Mouse (Mus musculus) urinary bladder, postnatal 4 days (tissue): ENCODE measurements around the gene Itga9.
A peak's percentile ranks its signal among the peaks of the same experiment; 100 is the strongest.

Source experiments
- DNase-seq, 2 experiments: peaks; one replicate each; pipeline ENCODE4 v3.0.0; 2021 to 2022; ENCODE audit warnings: low spot score in 2 of 2

The Itga9 gene

GRCm38 (mm10) chr9:118875705-118876104 lies 269.2 kb downstream of the Itga9 start:
- no peak for DNase-seq

- no peak for DNase-seq
Measured at GRCm38 (mm10) chr9:118876902-118877301, 270.4 kb downstream of the Itga9 start.

GRCm38 (mm10) chr9:118877365-118878008 lies 271.0 kb downstream of the Itga9 start:
- DNase-seq = no peak

- no peak for DNase-seq
Measured at GRCm38 (mm10) chr9:118878596-118878995, 272.1 kb downstream of the Itga9 start.

- DNase-seq = no peak
Measured at GRCm38 (mm10) chr9:118881281-118881945, 274.9 kb downstream of the Itga9 start.

- DNase-seq = no peak
Measured at GRCm38 (mm10) chr9:118881946-118882284, 275.4 kb downstream of the Itga9 start.

GRCm38 (mm10) chr9:118883150-118883549 lies 276.7 kb downstream of the Itga9 start:
- no peak for DNase-seq

GRCm38 (mm10) chr9:118885785-118886184 lies 279.3 kb downstream of the Itga9 start:
- DNase-seq = no peak

GRCm38 (mm10) chr9:118887201-118887600 lies 280.7 kb downstream of the Itga9 start:
- no peak for DNase-seq

- DNase-seq = no peak
Measured at GRCm38 (mm10) chr9:118887734-118888133, 281.2 kb downstream of the Itga9 start.

GRCm38 (mm10) chr9:118890149-118890548 lies 283.7 kb downstream of the Itga9 start:
- DNase-seq = no peak

GRCm38 (mm10) chr9:118890645-118891044 lies 284.2 kb downstream of the Itga9 start:
- no peak for DNase-seq

- DNase-seq = no peak
Measured at GRCm38 (mm10) chr9:118891068-118891467, 284.6 kb downstream of the Itga9 start.

- DNase-seq = no peak
Measured at GRCm38 (mm10) chr9:118891593-118891992, 285.1 kb downstream of the Itga9 start.

- no peak for DNase-seq
Measured at GRCm38 (mm10) chr9:118895101-118895500, 288.6 kb downstream of the Itga9 start.

GRCm38 (mm10) chr9:118900677-118901076 lies 294.2 kb downstream of the Itga9 start:
- DNase-seq = no peak

GRCm38 (mm10) chr9:118901917-118902316 lies 295.4 kb downstream of the Itga9 start:
- DNase-seq = no peak

GRCm38 (mm10) chr9:118907934-118908620 lies 301.6 kb downstream of the Itga9 start:
- peak; percentile 79 to 86 for DNase-seq

GRCm38 (mm10) chr9:118913048-118913447 lies 306.6 kb downstream of the Itga9 start:
- DNase-seq = no peak

- no peak for DNase-seq
Measured at GRCm38 (mm10) chr9:118913613-118914012, 307.1 kb downstream of the Itga9 start.

- DNase-seq = no peak
Measured at GRCm38 (mm10) chr9:118914589-118914988, 308.1 kb downstream of the Itga9 start.

GRCm38 (mm10) chr9:118915290-118915689 lies 308.8 kb downstream of the Itga9 start:
- no peak for DNase-seq

- DNase-seq = peak; percentile 61 to 71
Measured at GRCm38 (mm10) chr9:118919672-118920186, 313.2 kb downstream of the Itga9 start.
